Mouse (Mus musculus) left cerebral cortex, adult 11 months (tissue): ENCODE results near the gene Anapc5.

Experiments
- DNase-seq: peaks from one replicate; pipeline ENCODE4 v3.0.0; 2022; ENCODE audit warnings: low spot score

Gene Anapc5

GRCm38 (mm10) chr5:122767283-122767682, 53.9 kb downstream of the Anapc5 start:
- DNase-seq: no peak

- no peak for DNase-seq
Observed at GRCm38 (mm10) chr5:122764032-122764464, 57.1 kb downstream of the Anapc5 start.

GRCm38 (mm10) chr5:122763271-122764031, 57.7 kb downstream of the Anapc5 start:
- no peak for DNase-seq

GRCm38 (mm10) chr5:122756680-122757079, 64.5 kb downstream of the Anapc5 start:
- DNase-seq: no peak

GRCm38 (mm10) chr5:122756144-122756543, 65.0 kb downstream of the Anapc5 start:
- DNase-seq: no peak

GRCm38 (mm10) chr5:122755620-122756019, 65.5 kb downstream of the Anapc5 start:
- no peak for DNase-seq

GRCm38 (mm10) chr5:122754477-122754876, 66.7 kb downstream of the Anapc5 start:
- no peak for DNase-seq

- no peak for DNase-seq
Observed at GRCm38 (mm10) chr5:122747950-122748349, 73.2 kb downstream of the Anapc5 start.

GRCm38 (mm10) chr5:122743880-122744422, 77.2 kb downstream of the Anapc5 start:
- no peak for DNase-seq
